Mouse (Mus musculus) NIH3T3 (cell line): ENCODE results near the gene Olfr304.
"Not testable (repeated sequence)": the region's sequence is repeated elsewhere in the genome, so short reads cannot be mapped to it uniquely, and the experiment has no call there.

ENCODE experiments used
- DNase-seq: peaks from one replicate; pipeline ENCODE4 v3.0.0-alpha.2; 2012; ENCODE audit warnings: low read depth

Gene Olfr304

GRCm38 (mm10) chr7:86386558-86386957, at the start of gene Olfr304:
TSS of gene Olfr304 (minus strand) at chr7:86386658.
- no peak for DNase-seq

GRCm38 (mm10) chr7:86403546-86403945, 17.1 kb upstream of the Olfr304 start, which contains the start of gene Olfr301:
TSS of gene Olfr301 (plus strand) at chr7:86403846.
- DNase-seq, result no peak

- DNase-seq, result no peak
These were observed 11.2 kb upstream of the Olfr304 start, which contains the start of gene Olfr303 for GRCm38 (mm10) chr7:86397689-86398088. TSS of gene Olfr303 (minus strand) at chr7:86397789.

- DNase-seq, result peak; percentile 1
These were observed 689 bp downstream of the Olfr304 start for GRCm38 (mm10) chr7:86385769-86386168.

GRCm38 (mm10) chr7:86366828-86367227, 19.6 kb downstream of the Olfr304 start, which contains the start of gene Olfr305:
TSS of gene Olfr305 (minus strand) at chr7:86366928.
- DNase-seq, result no peak

GRCm38 (mm10) chr7:86346296-86346695, 40.2 kb downstream of the Olfr304 start:
- DNase-seq, result not testable (repeated sequence)

- no peak for DNase-seq
These were observed 42.2 kb downstream of the Olfr304 start for GRCm38 (mm10) chr7:86344253-86344652.

GRCm38 (mm10) chr7:86342881-86343565, 43.4 kb downstream of the Olfr304 start:
- no peak for DNase-seq

GRCm38 (mm10) chr7:86337486-86337885, 49.0 kb downstream of the Olfr304 start, which contains the start of gene Olfr307:
TSS of gene Olfr307 (minus strand) at chr7:86337586.
- no peak for DNase-seq
